7 mouse cellular contexts compared by ENCODE assay signal in the genomic region with DNA sequence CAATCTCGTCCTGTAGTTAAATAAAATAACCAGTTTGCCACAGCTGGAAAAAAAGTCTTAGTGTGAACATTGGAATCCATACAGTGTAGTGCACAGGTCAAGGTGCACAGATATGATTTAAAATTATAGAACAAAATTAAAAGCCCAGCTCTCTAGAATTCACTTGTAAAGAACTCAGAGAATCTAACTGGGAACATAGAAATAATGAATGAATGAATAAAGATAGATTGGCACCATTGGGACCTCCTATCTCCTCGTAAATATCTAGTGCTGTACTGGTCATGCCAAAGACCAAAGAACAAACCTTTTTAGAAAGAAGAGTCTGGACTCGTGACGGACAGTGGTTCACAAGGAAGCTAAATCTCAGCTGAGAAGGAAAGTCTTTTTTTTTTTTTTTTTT. TPM values are rescaled to one million over a fixed set of nuclear protein-coding genes. Genes with fewer than 3 reads are reported as not detected.
DNase-seq lines count a peak whose midpoint lies in the region; ATAC-seq and TF ChIP-seq lines count a peak whose summit lies in the region.

A gene (minus strand): TSS at position 101 of the 400 bp plus-strand sequence.

- H3K27me3 ChIP-seq in lung, embryonic 15.5 days, result no peaks in the 10 kb centered on the region
- no peaks in the 10 kb centered on the region for H3K27me3 ChIP-seq in forebrain, embryonic 11.5 days (ENCODE audit: control insufficient read depth, insufficient read depth, low read length)
- H3K27me3 ChIP-seq in limb, embryonic 13.5 days, result no peaks in the 10 kb centered on the region
- H3K27me3 ChIP-seq in small intestine, adult 2 months (ENCODE audit: control insufficient read depth, insufficient read depth, low read length), result no peaks in the 10 kb centered on the region

- H3K9ac ChIP-seq in lung, embryonic 15.5 days, result peak within 1 kb of the TSS; percentile 91
- H3K9ac ChIP-seq in forebrain, embryonic 11.5 days (ENCODE audit: low read length), result peak within 1 kb of the TSS; percentile 87
- H3K9ac ChIP-seq in limb, embryonic 13.5 days, result peak within 1 kb of the TSS; percentile 86

- peaks cover 12% of the 10 kb centered on the region for H3K4me1 ChIP-seq in lung, embryonic 15.5 days
- H3K4me1 ChIP-seq in forebrain, embryonic 11.5 days (replicated peaks; ENCODE audit: control insufficient read depth, insufficient read depth, low read length), result no peaks in the 10 kb centered on the region; the same call in 1 of the 2 replicates
- peaks cover 11% of the 10 kb centered on the region for H3K4me1 ChIP-seq in limb, embryonic 13.5 days
- 0 out of 2 replicates have a peak, but pooled peaks cover 4% of the 10 kb centered on the region for H3K4me1 ChIP-seq in small intestine, adult 2 months (ENCODE audit: control insufficient read depth, insufficient read depth, insufficient read length, low read length)

- no peak for ATAC-seq in lung, embryonic 15.5 days (ENCODE audit: borderline replicate concordance, extremely low read depth, low FRiP score, low TSS enrichment)
- 0 out of 2 replicates have a peak, but pooled peaks have one; percentile 1 for ATAC-seq in forebrain, embryonic 11.5 days (replicated peaks; ENCODE audit: low FRiP score)
- no peak for ATAC-seq in limb, embryonic 13.5 days (ENCODE audit: low FRiP score, low read depth)

- no peaks in the 10 kb centered on the region for H3K36me3 ChIP-seq in lung, embryonic 15.5 days
- H3K36me3 ChIP-seq in forebrain, embryonic 11.5 days (ENCODE audit: control insufficient read depth, insufficient read depth, low read length), result no peaks in the 10 kb centered on the region
- H3K36me3 ChIP-seq in limb, embryonic 13.5 days, result no peaks in the 10 kb centered on the region
- H3K36me3 ChIP-seq in small intestine, adult 2 months (ENCODE audit: control insufficient read depth, insufficient read depth, low read length), result no peaks in the 10 kb centered on the region; the same call in 1 of the 2 replicates

- H3K9me3 ChIP-seq in lung, embryonic 15.5 days, result no peaks in the 10 kb centered on the region
- H3K9me3 ChIP-seq in forebrain, embryonic 11.5 days (ENCODE audit: control insufficient read depth, low read length), result no peaks in the 10 kb centered on the region
- H3K9me3 ChIP-seq in limb, embryonic 13.5 days, result no peaks in the 10 kb centered on the region

- DNase-seq in lung, postnatal 25 days (ENCODE audit: low spot score), result no peak
- no peak for DNase-seq in forebrain, embryonic 11.5 days (ENCODE audit: low spot score)
- no peak for DNase-seq in layer of hippocampus, postnatal 10 days (ENCODE audit: low spot score in 2 of 2)
- DNase-seq in layer of hippocampus, adult 11-12 months (ENCODE audit: low spot score), result no peak

- 64% methylated on average over 4 of the region's 4 CpGs for WGBS in lung, embryonic 15.5 days
- 79% methylated on average over 4 of the region's 4 CpGs for WGBS in forebrain, embryonic 11.5 days
- 80% methylated on average over 4 of the region's 4 CpGs for WGBS in limb, embryonic 13.5 days
- WGBS in small intestine, adult 2 months, result 66% methylated on average over 4 of the region's 4 CpGs

- peak within 1 kb of the TSS; percentile 93 for H3K4me3 ChIP-seq in lung, embryonic 15.5 days
- H3K4me3 ChIP-seq in forebrain, embryonic 11.5 days (ENCODE audit: low read depth, low read length), result peak within 1 kb of the TSS; percentile 83
- peak within 1 kb of the TSS; percentile 77 for H3K4me3 ChIP-seq in limb, embryonic 13.5 days
- peak within 1 kb of the TSS; percentile 72 for H3K4me3 ChIP-seq in small intestine, adult 2 months (ENCODE audit: low read depth, low read length)

- TF ChIP-seq CTCF in small intestine, adult 2 months (IDR thresholded peaks at IDR 0.05; ENCODE audit: extremely low read depth, insufficient read length, insufficient replicate concordance, low read depth, low read length), result no peak

- no peak for TF ChIP-seq POLR2A in small intestine, adult 2 months (IDR thresholded peaks at IDR 0.05; ENCODE audit: low read depth, low read length)

- peak within 1 kb of the TSS; percentile 95 for H3K27ac ChIP-seq in lung, embryonic 15.5 days
- peak within 1 kb of the TSS; percentile 54; the same call in 1 of the 2 replicates for H3K27ac ChIP-seq in forebrain, embryonic 11.5 days (ENCODE audit: low read depth, low read length)
- peak within 1 kb of the TSS; percentile 90 for H3K27ac ChIP-seq in limb, embryonic 13.5 days
- peak within 1 kb of the TSS; percentile 68 for H3K27ac ChIP-seq in small intestine, adult 2 months (ENCODE audit: insufficient read depth, low read depth, low read length)

- H3K4me2 ChIP-seq in lung, embryonic 15.5 days, result peak within 1 kb of the TSS; percentile 73
- H3K4me2 ChIP-seq in forebrain, embryonic 11.5 days (ENCODE audit: low read depth, low read length, severe bottlenecking), result peak within 1 kb of the TSS; percentile 57
- peak within 1 kb of the TSS; percentile 83 for H3K4me2 ChIP-seq in limb, embryonic 13.5 days (replicated peaks)

RNA-seq across cellular contexts. Expression of the gene that starts here (rescaled TPM):
- 14.5 and 14.7 TPM in 2 replicates for polyA plus RNA-seq in lung, embryonic 15.5 days (2015; fragmentation: Nextera tagmentation; extraction: Ambion mirVana)
- polyA plus RNA-seq in forebrain, embryonic 11.5 days (2014; fragmentation: Nextera tagmentation; extraction: Ambion mirVana), result 16.9 and 19.2 TPM in 2 replicates
- polyA plus RNA-seq in limb, embryonic 13.5 days (2015; fragmentation: Nextera tagmentation; extraction: Ambion mirVana), result 15.3 and 15.9 TPM in 2 replicates
- 1.2 TPM in 2 replicates for polyA plus RNA-seq in small intestine, adult 2 months (2012; rRNA removed)
- total RNA-seq in layer of hippocampus, postnatal 10 days (2021), result 1 to 10 TPM; 7.4 to 9.7 TPM
